Mouse (Mus musculus): ENCODE data around the gene Obscn. TPM values are rescaled to one million over a fixed set of nuclear protein-coding genes. Genes with fewer than 3 reads are reported as not detected.

Obscn gene
- polyA plus RNA-seq, 1 experiment from 2014 or later: 0.60 TPM

- Histone ChIP-seq H3K27ac (no peak overlapping the region), H3K27me3 (no peaks in the 10 kb centered on the region), H3K9me3 (replicated peaks) (no peaks in the 10 kb centered on the region), H3K4me3 (replicated peaks) (no peak overlapping the region), H3K36me3 (no peaks in the 10 kb centered on the region), H3K9ac (no peak overlapping the region), H3K4me2 (no peak overlapping the region), H3K4me1 (no peaks in the 10 kb centered on the region)
- ATAC-seq (replicated peaks; ENCODE audit: low FRiP score): no peak
- 72% methylated on average over 4 of the region's 4 CpGs for WGBS
These were observed 42.0 kb downstream of the Obscn start for GRCm38 (mm10) chr11:59094213-59094612.

DNA sequence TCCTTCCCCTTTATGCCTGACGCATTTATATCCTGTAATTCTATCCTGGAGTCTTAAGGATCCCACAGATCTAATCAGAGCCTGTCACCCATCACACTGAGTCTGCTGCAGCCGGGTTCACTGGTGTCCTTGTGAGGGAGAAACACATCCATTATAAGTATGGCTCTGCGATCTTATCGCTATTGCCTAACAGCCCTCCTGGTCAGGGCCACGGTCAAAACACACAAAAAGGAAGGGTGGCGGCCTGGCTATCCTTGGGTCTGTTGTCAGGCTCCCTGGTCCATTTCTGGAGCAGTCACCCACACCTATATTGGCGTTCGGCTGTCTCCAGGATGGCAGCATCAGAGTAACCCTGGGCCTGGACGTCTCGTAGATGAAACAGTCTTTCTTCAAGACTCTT, 48.6 kb downstream of the Obscn start:
- H3K4me1 ChIP-seq: no peaks in the 10 kb centered on the region
- ATAC-seq (replicated peaks; ENCODE audit: low FRiP score): no peak
- H3K4me2 ChIP-seq: no peak overlapping the region
- H3K27me3 ChIP-seq: no peaks in the 10 kb centered on the region
- no peaks in the 10 kb centered on the region for H3K36me3 ChIP-seq
- no peak overlapping the region for H3K27ac ChIP-seq
- H3K9me3 ChIP-seq (replicated peaks): no peaks in the 10 kb centered on the region
- WGBS: 85% methylated on average over 10 of the region's 10 CpGs
- no peak overlapping the region for H3K9ac ChIP-seq
- H3K4me3 ChIP-seq (replicated peaks): no peak overlapping the region

- Histone ChIP-seq H3K4me2 (no peak overlapping the region), H3K4me1 (no peaks in the 10 kb centered on the region), H3K36me3 (no peaks in the 10 kb centered on the region), H3K27ac (no peak overlapping the region), H3K9ac (no peak overlapping the region), H3K4me3 (replicated peaks) (no peak overlapping the region), H3K27me3 (no peaks in the 10 kb centered on the region), H3K9me3 (replicated peaks) (no peaks in the 10 kb centered on the region)
- no peak for ATAC-seq (replicated peaks; ENCODE audit: low FRiP score)
- 87% methylated on average over 6 of the region's 6 CpGs for WGBS
These were observed 51.0 kb downstream of the Obscn start for GRCm38 (mm10) chr11:59085200-59085599.

- no peak overlapping the region for H3K4me2 ChIP-seq
- no peak for ATAC-seq (replicated peaks; ENCODE audit: low FRiP score)
- H3K27ac ChIP-seq: no peak overlapping the region
- 83% methylated on average over 3 of the region's 3 CpGs for WGBS
- H3K9me3 ChIP-seq (replicated peaks): no peaks in the 10 kb centered on the region
- H3K9ac ChIP-seq: no peak overlapping the region
- no peaks in the 10 kb centered on the region for H3K27me3 ChIP-seq
- H3K4me1 ChIP-seq: 0 out of 2 replicates have a peak, but pooled peaks cover 2% of the 10 kb centered on the region
- no peaks in the 10 kb centered on the region for H3K36me3 ChIP-seq
- no peak overlapping the region for H3K4me3 ChIP-seq (replicated peaks)
These were observed 53.1 kb downstream of the Obscn start for GRCm38 (mm10) chr11:59083125-59083524.

DNA sequence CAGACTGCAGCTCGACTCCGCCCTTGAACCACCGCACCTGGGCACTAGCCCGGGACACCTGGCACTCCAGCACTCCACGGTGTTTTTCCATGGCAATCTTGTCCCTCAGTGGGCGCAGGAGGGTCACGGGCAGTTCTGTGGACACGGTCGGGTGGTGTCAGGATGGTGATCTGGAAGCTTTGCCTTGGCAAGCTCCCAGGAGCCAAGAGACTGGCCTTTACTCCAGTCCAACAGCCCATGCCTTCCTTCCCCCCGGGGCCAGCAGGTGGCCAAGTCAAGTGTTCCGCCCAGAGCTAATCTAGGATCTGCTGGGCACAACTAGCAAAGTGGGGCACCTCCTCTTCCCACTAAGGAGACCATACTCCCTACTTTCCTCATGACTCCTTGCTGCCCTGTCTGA, 57.9 kb downstream of the Obscn start:
- Histone ChIP-seq H3K9me3 (replicated peaks) (no peaks in the 10 kb centered on the region), H3K4me3 (replicated peaks) (no peak overlapping the region), H3K4me2 (no peak overlapping the region), H3K27me3 (no peaks in the 10 kb centered on the region), H3K4me1 (0 out of 2 replicates have a peak, but pooled peaks cover 2% of the 10 kb centered on the region), H3K27ac (no peak overlapping the region), H3K36me3 (no peaks in the 10 kb centered on the region), H3K9ac (no peak overlapping the region)
- ATAC-seq (replicated peaks; ENCODE audit: low FRiP score): 0 out of 2 replicates have a peak, but pooled peaks have one; percentile 12
- 77% methylated on average over 11 of the region's 11 CpGs for WGBS

DNA sequence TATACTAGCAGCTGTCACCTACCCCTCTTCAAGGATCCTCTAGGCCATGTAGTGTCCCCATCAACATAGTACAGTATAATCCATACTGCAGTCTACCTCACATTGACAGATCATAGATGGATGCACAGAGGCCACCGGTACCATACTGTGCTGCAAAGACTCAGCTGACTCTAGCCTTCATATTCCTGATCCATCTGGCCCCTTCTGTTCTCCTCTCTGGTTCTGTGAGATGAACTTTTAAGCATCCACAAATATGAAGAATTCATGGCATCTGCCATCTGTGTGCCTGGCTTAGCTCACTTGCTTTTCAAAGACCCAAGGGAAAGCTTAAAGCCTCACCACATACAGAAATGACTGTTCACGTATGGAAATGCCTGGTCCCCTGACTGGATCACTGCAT, 65.9 kb downstream of the Obscn start:
- Histone ChIP-seq H3K4me2 (no peak overlapping the region), H3K9me3 (replicated peaks) (no peaks in the 10 kb centered on the region), H3K27ac (no peak overlapping the region), H3K9ac (no peak overlapping the region), H3K27me3 (no peaks in the 10 kb centered on the region), H3K4me1 (no peaks in the 10 kb centered on the region), H3K4me3 (replicated peaks) (no peak overlapping the region), H3K36me3 (no peaks in the 10 kb centered on the region)
- WGBS: 83% methylated on average over 2 of the region's 2 CpGs
- no peak for ATAC-seq (replicated peaks; ENCODE audit: low FRiP score)

DNA sequence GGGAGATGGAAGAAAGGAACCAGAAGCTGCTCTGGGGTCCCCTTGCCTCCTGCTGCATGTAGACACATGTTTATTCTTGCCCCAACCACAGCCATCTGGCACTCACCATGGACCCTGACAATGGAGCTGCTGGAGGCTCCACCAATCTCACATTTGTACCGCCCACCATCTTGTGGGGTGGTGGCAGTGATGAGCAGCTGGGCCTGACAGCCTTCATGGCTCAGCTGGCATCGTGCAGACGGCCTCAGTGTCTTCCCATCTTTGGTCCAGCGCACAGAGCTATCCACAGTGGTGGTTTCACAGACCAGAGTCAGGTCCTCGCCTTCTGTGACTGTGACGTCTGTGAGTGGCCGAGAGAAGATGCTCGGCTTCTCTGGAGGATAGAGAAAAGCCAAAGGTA, 67.3 kb downstream of the Obscn start:
- Histone ChIP-seq H3K27me3 (no peaks in the 10 kb centered on the region), H3K9me3 (replicated peaks) (no peaks in the 10 kb centered on the region), H3K4me2 (no peak overlapping the region), H3K4me1 (no peaks in the 10 kb centered on the region), H3K9ac (no peak overlapping the region), H3K27ac (no peak overlapping the region), H3K4me3 (replicated peaks) (no peak overlapping the region), H3K36me3 (no peaks in the 10 kb centered on the region)
- 80% methylated on average over 8 of the region's 8 CpGs for WGBS
- ATAC-seq (replicated peaks; ENCODE audit: low FRiP score): no peak

DNA sequence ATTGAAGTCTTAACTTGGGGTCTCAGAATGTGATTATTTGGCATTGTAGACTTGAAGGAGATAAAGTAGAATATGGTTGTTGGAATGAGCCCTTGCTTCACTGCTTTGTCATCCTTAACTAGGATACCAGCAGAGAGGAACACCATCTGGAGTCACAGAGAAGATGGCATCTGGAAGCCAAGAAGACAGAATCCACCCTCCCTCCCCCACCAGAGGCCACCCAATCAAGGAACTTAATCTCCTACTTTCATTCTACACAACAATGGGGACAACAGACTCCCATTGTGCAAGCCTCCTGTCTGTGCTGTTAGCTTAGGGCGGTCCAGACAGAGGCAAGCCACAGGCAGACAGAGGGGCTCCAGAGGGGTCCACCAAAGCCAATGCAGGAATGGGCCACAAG, 67.8 kb downstream of the Obscn start:
- H3K27ac ChIP-seq: no peak overlapping the region
- ATAC-seq (replicated peaks; ENCODE audit: low FRiP score): no peak
- H3K27me3 ChIP-seq: no peaks in the 10 kb centered on the region
- no peaks in the 10 kb centered on the region for H3K9me3 ChIP-seq (replicated peaks)
- no peaks in the 10 kb centered on the region for H3K4me1 ChIP-seq
- no peaks in the 10 kb centered on the region for H3K36me3 ChIP-seq
- 71% methylated on average over 1 of the region's 1 CpGs for WGBS
- H3K4me2 ChIP-seq: no peak overlapping the region
- H3K9ac ChIP-seq: no peak overlapping the region
- no peak overlapping the region for H3K4me3 ChIP-seq (replicated peaks)

GRCm38 (mm10) chr11:59067921-59068320, 68.3 kb downstream of the Obscn start:
- ATAC-seq (replicated peaks; ENCODE audit: low FRiP score): peak; percentile 54; the same call in 1 of the 2 replicates
- Histone ChIP-seq H3K4me3 (replicated peaks) (no peak overlapping the region), H3K9ac (no peak overlapping the region), H3K4me2 (no peak overlapping the region), H3K9me3 (replicated peaks) (no peaks in the 10 kb centered on the region), H3K27ac (no peak overlapping the region), H3K4me1 (no peaks in the 10 kb centered on the region), H3K36me3 (no peaks in the 10 kb centered on the region), H3K27me3 (no peaks in the 10 kb centered on the region)
- 62% methylated on average over 9 of the region's 9 CpGs for WGBS

DNA sequence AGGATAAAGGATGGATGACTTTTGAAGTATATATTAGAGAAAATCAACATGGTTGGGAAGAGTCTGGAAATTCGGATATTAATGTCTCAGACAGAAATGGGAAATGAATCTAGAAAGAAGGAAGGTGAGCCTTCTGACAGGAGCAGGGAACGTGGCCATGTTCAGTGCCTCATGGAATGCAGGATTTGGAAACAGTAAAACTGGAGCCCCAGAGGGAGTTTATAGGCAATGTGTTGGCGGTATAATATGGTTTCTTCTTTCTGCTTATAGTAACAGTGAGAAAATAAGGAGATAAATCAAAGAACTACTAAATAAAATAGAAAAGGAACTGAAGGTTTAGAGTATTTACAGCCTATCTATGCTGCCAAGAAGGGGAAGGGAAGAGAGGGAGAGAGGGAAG, 78.2 kb downstream of the Obscn start:
- Histone ChIP-seq H3K9me3 (replicated peaks) (no peaks in the 10 kb centered on the region), H3K4me1 (no peaks in the 10 kb centered on the region)
- WGBS: 54% methylated on average over 3 of the region's 3 CpGs

DNA sequence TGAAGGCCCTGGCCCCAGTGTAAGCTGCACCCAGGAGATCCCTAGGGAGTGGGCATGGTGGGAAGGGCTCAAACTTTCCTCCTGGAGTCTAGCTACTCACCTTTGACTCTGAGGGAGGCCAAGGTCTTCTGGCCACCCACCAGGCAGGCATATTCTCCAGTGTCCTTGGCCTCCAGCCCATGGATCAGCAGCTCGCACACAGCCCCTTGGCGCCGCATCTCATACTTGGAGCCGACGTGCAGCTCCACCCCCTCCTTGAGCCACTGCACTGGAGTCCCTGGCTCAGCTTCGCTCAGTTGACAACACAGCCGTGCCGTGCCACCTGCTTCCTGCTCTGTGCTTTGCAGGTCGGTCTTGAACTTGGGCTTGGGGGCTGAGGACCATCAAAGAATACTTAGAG, 85.2 kb downstream of the Obscn start:
- no peaks in the 10 kb centered on the region for H3K36me3 ChIP-seq
- WGBS: 79% methylated on average over 9 of the region's 9 CpGs
- H3K9me3 ChIP-seq (replicated peaks): no peaks in the 10 kb centered on the region
- ATAC-seq (replicated peaks; ENCODE audit: low FRiP score): no peak; the same call in 1 of the 2 replicates
- H3K27me3 ChIP-seq: no peaks in the 10 kb centered on the region
- H3K9ac ChIP-seq: no peak overlapping the region
- H3K4me1 ChIP-seq: no peaks in the 10 kb centered on the region
- no peak overlapping the region for H3K27ac ChIP-seq
- no peak overlapping the region for H3K4me3 ChIP-seq (replicated peaks)
- H3K4me2 ChIP-seq: no peak overlapping the region

More for the DNA sequence above, 78.2 kb downstream of the Obscn start:
- H3K4me3 ChIP-seq (replicated peaks): no peak overlapping the region
- H3K27ac ChIP-seq: no peak overlapping the region
- no peaks in the 10 kb centered on the region for H3K36me3 ChIP-seq
- H3K9ac ChIP-seq: no peak overlapping the region
- H3K4me2 ChIP-seq: no peak overlapping the region
- no peaks in the 10 kb centered on the region; the same call in 1 of the 2 replicates for H3K27me3 ChIP-seq
- no peak for ATAC-seq (replicated peaks; ENCODE audit: low FRiP score)

DNA sequence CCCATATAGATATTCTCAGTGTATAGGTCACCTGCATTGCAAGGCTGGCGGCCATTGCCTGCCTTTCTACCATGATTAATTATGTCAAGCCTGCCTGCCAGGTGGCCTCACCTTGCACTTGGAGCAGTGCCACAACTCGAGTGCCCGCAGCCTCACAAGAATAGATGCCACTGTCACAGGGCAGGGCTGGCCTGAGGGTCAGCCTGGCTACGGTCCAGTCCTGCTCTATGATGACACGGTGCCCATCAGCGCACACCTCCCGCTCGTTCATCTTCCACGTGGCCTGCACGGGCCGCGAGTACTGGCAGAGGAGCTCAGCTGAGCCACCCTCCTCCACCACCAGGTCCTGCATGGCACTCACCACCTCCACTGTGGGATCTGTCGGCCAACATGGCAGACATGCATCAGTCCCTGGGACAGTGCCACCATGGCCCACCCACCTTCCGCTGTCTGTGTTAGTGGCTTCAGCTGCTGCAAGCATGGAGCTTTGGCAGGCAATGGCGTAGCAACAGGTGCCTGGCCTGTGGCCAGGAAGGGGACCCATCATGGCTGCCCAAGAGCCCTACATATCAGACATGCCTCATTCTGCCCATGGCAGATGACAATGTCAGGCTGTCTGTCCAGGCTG, 91.4 kb downstream of the Obscn start:
- no peak overlapping the region for H3K4me3 ChIP-seq (replicated peaks)
- no peak overlapping the region for H3K4me2 ChIP-seq
- no peaks in the 10 kb centered on the region for H3K27me3 ChIP-seq
- H3K4me1 ChIP-seq: no peaks in the 10 kb centered on the region
- ATAC-seq (replicated peaks; ENCODE audit: low FRiP score): no peak
- no peaks in the 10 kb centered on the region for H3K9me3 ChIP-seq (replicated peaks)
- H3K36me3 ChIP-seq: no peaks in the 10 kb centered on the region
- WGBS: 87% methylated on average over 15 of the region's 15 CpGs
- H3K9ac ChIP-seq: no peak overlapping the region
- H3K27ac ChIP-seq: no peak overlapping the region

- Histone ChIP-seq H3K27ac (no peak overlapping the region), H3K9me3 (replicated peaks) (no peaks in the 10 kb centered on the region), H3K9ac (no peak overlapping the region), H3K4me2 (no peak overlapping the region), H3K36me3 (no peaks in the 10 kb centered on the region), H3K27me3 (no peaks in the 10 kb centered on the region), H3K4me3 (replicated peaks) (no peak overlapping the region), H3K4me1 (no peaks in the 10 kb centered on the region)
- WGBS: 88% methylated on average over 13 of the region's 13 CpGs
- no peak for ATAC-seq (replicated peaks; ENCODE audit: low FRiP score)
These were observed 107.2 kb downstream of the Obscn start for GRCm38 (mm10) chr11:59029003-59029402.
